Mouse (Mus musculus) spleen, embryonic (tissue): ENCODE measurements at regions not wholly inside any gene's neighbourhood (a gene's known extent, or its start where the extent isn't known, plus 50 kb on each side); places are given as distances from the start of the nearest gene placed in this dataset.

Experiments used
- CTCF ChIA-PET: fragments of 350-600 bp; sonication (Branson Sonifier 250); formaldehyde crosslinking; loops from one replicate; lab custom pipeline; 2022; lab: Charles Lee

GRCm38 (mm10) chr6:123930951-123931350 lies 77.7 kb upstream of the Vmn2r25 start:
- CTCF ChIA-PET: interaction anchor here (0.9 kb wide), 1 partner anchor 327 kb away, joined by 4 read pairs; no protein-coding TSS in a partner anchor

DNA sequence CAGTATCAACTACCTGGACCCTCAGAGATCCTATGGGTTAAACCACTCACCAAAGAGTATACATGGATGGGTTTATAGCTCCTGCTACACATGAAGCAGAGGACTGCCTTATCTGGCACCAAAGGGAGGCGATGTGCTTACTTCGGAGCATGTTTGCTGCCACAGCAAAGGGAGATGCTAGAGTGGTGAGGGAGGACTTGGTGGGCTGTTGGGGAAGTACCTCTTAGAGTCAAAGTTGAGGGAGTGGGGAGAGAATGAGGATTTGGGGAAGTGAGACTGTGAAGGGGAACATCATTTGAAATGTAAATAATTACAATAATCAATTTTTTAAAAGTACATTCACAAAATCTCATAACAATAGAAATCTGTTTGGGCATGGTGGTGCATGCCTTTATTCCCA lies 84.7 kb upstream of the Vmn2r25 start:
- CTCF ChIA-PET: no interaction called here

- CTCF ChIA-PET: no interaction called here
Observed at GRCm38 (mm10) chr6:123961321-123961720, 63.0 kb upstream of the Vmn2r26 start.

DNA sequence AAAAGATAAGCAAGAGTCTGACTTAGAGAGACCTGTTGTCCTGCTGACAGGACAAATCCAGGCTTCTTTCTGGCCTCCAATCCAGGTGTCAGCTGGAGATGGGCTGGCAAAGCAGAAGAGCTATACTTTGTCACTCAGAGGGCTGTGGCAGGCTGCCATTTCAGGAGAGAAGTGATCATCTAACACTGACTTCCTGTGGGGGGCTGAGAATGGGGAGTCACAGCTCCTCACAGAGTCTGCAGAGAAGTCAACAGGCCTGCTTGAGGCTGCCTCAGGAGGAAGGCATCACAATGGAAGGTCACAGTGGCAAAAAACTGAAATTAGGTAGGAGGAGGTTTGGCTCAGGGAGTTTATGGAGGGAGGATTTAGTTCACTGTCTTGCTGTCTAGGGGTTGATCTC lies 53.2 kb upstream of the Vmn2r26 start:
- CTCF ChIA-PET: interaction anchor here (0.6 kb wide), 1 partner anchor 175 kb away, joined by 15 read pairs; no protein-coding TSS in a partner anchor
